Mouse (Mus musculus) midbrain, embryonic 15.5 days (tissue): ENCODE measurements at regions not wholly inside any gene's neighbourhood (a gene's known extent, or its start where the extent isn't known, plus 50 kb on each side); places are given as distances from the start of the nearest gene placed in this dataset.

Experiments used
- ATAC-seq: fragments of 200-750 bp; cut with Nextera tagmentation; replicated peaks from 2 replicates; pipeline ENCODE4 v1.8.0; 2017; ENCODE audit warnings: moderate TSS enrichment
- H3K27ac ChIP-seq: fragments of 300-500 bp; sonication (generic); 2 replicates; pipeline ENCODE4 v1.5.1; 2015; ENCODE audit warnings: mild to moderate bottlenecking, inconsistent platforms
- H3K27me3 ChIP-seq: fragments of 300-500 bp; sonication (generic); replicated peaks from 2 replicates; pipeline ENCODE4 v1.6.1; 2015; ENCODE audit warnings: inconsistent platforms
- H3K36me3 ChIP-seq: fragments of 300-500 bp; sonication (generic); replicated peaks from 2 replicates; pipeline ENCODE4 v1.6.1; 2015; ENCODE audit warnings: inconsistent platforms
- H3K4me1 ChIP-seq: fragments of 300-500 bp; sonication (generic); 2 replicates; pipeline ENCODE4 v1.6.1; 2015; ENCODE audit warnings: inconsistent platforms
- H3K4me2 ChIP-seq: fragments of 300-500 bp; sonication (generic); 2 replicates; pipeline ENCODE4 v1.6.1; 2015; ENCODE audit warnings: inconsistent platforms, mild to moderate bottlenecking, moderate library complexity
- H3K4me3 ChIP-seq: fragments of 300-500 bp; sonication (generic); 2 replicates; pipeline ENCODE4 v1.5.1; 2015; ENCODE audit warnings: mild to moderate bottlenecking, inconsistent platforms
- H3K9ac ChIP-seq: fragments of 300-500 bp; sonication (generic); 2 replicates; pipeline ENCODE4 v1.6.1; 2015; ENCODE audit warnings: mild to moderate bottlenecking, inconsistent platforms
- H3K9me3 ChIP-seq: fragments of 300-500 bp; sonication (generic); 2 replicates; pipeline ENCODE4 v1.6.1; 2016; ENCODE audit warnings: inconsistent platforms
- WGBS: fragments of 180-500 bp; shearing (Covaris S2); methylation state at CpG from one replicate; pipeline ENCODE4 v1.1.7; 2015; ENCODE audit warnings: mixed read lengths; 5-methylcytosine and 5-hydroxymethylcytosine counted together

- H3K27me3 ChIP-seq, result no peaks in the 10 kb centered on the region
- no peaks in the 10 kb centered on the region for H3K36me3 ChIP-seq
- no peak overlapping the region for H3K9ac ChIP-seq
- ATAC-seq, result no peak
- no peak overlapping the region for H3K4me2 ChIP-seq
- H3K4me1 ChIP-seq, result 0 out of 2 replicates have a peak, but pooled peaks cover 3% of the 10 kb centered on the region
- H3K4me3 ChIP-seq, result no peak overlapping the region
- no peaks in the 10 kb centered on the region for H3K9me3 ChIP-seq
- H3K27ac ChIP-seq, result no peak overlapping the region
- WGBS, result 62% methylated on average over 13 of the region's 13 CpGs
These were observed 417.4 kb upstream of the Kcnab2 start for GRCm38 (mm10) chr4:152895076-152895475.

- no peak overlapping the region for H3K9ac ChIP-seq
- H3K27ac ChIP-seq, result no peak overlapping the region
- H3K4me3 ChIP-seq, result no peak overlapping the region
- H3K9me3 ChIP-seq, result no peaks in the 10 kb centered on the region
- no peak overlapping the region for H3K4me2 ChIP-seq
- no peaks in the 10 kb centered on the region for H3K36me3 ChIP-seq
- WGBS, result 88% methylated on average over 3 of the region's 3 CpGs
- ATAC-seq, result no peak
- H3K27me3 ChIP-seq, result no peaks in the 10 kb centered on the region
- H3K4me1 ChIP-seq, result peaks cover 4% of the 10 kb centered on the region; the same call in 1 of the 2 replicates
These were observed 415.3 kb upstream of the Kcnab2 start for GRCm38 (mm10) chr4:152892997-152893396.

GRCm38 (mm10) chr4:152889211-152889610, 411.5 kb upstream of the Kcnab2 start:
- no peak for ATAC-seq
- H3K27me3 ChIP-seq, result no peaks in the 10 kb centered on the region
- H3K27ac ChIP-seq, result no peak overlapping the region
- no peak overlapping the region for H3K4me2 ChIP-seq
- no peak overlapping the region for H3K4me3 ChIP-seq
- WGBS, result 75% methylated on average over 5 of the region's 5 CpGs
- peaks cover 4% of the 10 kb centered on the region; the same call in 1 of the 2 replicates for H3K4me1 ChIP-seq
- H3K9ac ChIP-seq, result no peak overlapping the region
- H3K9me3 ChIP-seq, result no peaks in the 10 kb centered on the region
- H3K36me3 ChIP-seq, result no peaks in the 10 kb centered on the region

DNA sequence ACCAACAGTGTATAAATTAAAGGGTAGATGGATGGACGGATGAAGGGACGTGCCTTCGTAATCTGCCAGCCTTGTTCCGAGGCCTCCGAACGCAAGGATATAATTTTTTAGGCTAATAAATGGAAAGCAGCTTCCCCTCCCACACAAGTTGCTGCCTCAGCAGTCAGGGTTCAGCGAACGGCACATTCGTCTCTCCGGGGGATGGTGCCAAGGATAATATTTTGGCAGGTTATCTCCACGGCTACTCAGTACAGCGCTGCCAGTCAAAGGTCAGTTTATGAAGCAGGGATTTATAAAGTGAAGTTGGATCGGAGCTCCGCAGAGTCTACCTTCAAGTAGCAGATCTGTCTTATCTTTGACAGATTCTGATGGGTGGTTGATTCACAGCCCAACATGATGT, 410.6 kb upstream of the Kcnab2 start:
- Histone ChIP-seq H3K27ac (no peak overlapping the region), H3K27me3 (no peaks in the 10 kb centered on the region), H3K4me1 (peaks cover 4% of the 10 kb centered on the region; the same call in 1 of the 2 replicates), H3K9ac (no peak overlapping the region), H3K4me2 (no peak overlapping the region), H3K36me3 (no peaks in the 10 kb centered on the region), H3K4me3 (no peak overlapping the region), H3K9me3 (no peaks in the 10 kb centered on the region)
- 54% methylated on average over 14 of the region's 14 CpGs for whole genome bisulfite sequencing
- ATAC-seq, result no peak

GRCm38 (mm10) chr4:152886773-152887172, 409.1 kb upstream of the Kcnab2 start:
- Histone ChIP-seq H3K36me3 (no peaks in the 10 kb centered on the region), H3K4me1 (peaks cover 4% of the 10 kb centered on the region; the same call in 1 of the 2 replicates), H3K4me2 (no peak overlapping the region), H3K4me3 (no peak overlapping the region), H3K27ac (no peak overlapping the region), H3K9me3 (no peaks in the 10 kb centered on the region), H3K27me3 (no peaks in the 10 kb centered on the region), H3K9ac (no peak overlapping the region)
- ATAC-seq, result no peak
- 74% methylated on average over 9 of the region's 9 CpGs for WGBS

DNA sequence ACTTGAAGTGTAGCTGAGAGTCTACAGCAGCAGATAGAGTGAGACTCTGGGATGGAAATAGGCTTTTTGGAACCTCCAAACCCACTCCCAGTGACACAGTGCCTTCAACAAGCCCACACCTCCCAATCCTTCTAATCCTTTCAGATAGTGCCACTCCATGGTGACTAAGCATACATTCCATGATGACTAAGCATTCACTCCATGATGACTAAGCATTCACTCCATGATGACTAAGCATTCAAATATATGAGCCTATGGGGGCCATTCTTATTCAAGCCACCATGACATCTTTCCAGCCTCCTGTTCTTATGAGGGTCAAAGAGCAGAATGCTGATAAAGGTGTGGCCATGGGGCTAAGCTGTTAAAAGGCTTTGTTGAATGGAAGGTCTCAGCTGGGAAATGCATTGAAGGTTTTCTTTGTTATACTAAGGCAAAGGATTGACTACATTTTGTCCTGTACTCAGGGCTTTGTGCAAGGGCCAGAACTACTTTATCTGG, 403.8 kb upstream of the Kcnab2 start:
- ATAC-seq, result no peak

DNA sequence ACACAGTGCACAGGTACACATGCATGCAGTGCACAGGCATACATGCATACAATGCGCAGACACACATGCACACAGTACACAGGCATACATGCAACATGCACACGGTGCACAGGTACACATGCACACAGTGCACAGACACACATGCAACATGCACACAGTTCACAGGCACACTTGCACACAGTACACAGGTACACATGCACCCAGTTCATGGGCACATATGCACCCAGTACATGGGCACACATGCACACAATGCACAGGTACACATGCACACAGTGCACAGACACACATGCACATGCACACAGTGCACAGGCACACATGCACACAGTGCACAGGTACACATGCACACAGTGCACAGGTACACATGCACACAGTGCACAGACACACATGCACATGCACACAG, 402.7 kb upstream of the Kcnab2 start:
- H3K27me3 ChIP-seq, result no peaks in the 10 kb centered on the region
- no peak overlapping the region for H3K27ac ChIP-seq
- H3K4me3 ChIP-seq, result no peak overlapping the region
- H3K9ac ChIP-seq, result no peak overlapping the region
- H3K4me2 ChIP-seq, result no peak overlapping the region
- no peaks in the 10 kb centered on the region for H3K9me3 ChIP-seq
- H3K36me3 ChIP-seq, result no peaks in the 10 kb centered on the region
- 100% methylated on average over 2 of the region's 2 CpGs for WGBS
- H3K4me1 ChIP-seq, result no peaks in the 10 kb centered on the region; the same call in 1 of the 2 replicates
- no peak for ATAC-seq

More for the DNA sequence above, 403.8 kb upstream of the Kcnab2 start:
- Histone ChIP-seq H3K9ac (no peak overlapping the region), H3K4me3 (no peak overlapping the region), H3K27me3 (no peaks in the 10 kb centered on the region), H3K36me3 (no peaks in the 10 kb centered on the region), H3K4me2 (no peak overlapping the region), H3K9me3 (no peaks in the 10 kb centered on the region), H3K27ac (no peak overlapping the region), H3K4me1 (no peaks in the 10 kb centered on the region; the same call in 1 of the 2 replicates)

- H3K27ac ChIP-seq, result no peak overlapping the region
- no peak overlapping the region for H3K4me3 ChIP-seq
- H3K4me2 ChIP-seq, result no peak overlapping the region
- no peak for ATAC-seq
- no peaks in the 10 kb centered on the region for H3K27me3 ChIP-seq
- no peaks in the 10 kb centered on the region; the same call in 1 of the 2 replicates for H3K4me1 ChIP-seq
- 52% methylated on average over 14 of the region's 14 CpGs for WGBS
- no peak overlapping the region for H3K9ac ChIP-seq
- no peaks in the 10 kb centered on the region for H3K36me3 ChIP-seq
- no peaks in the 10 kb centered on the region for H3K9me3 ChIP-seq
These were observed 401.3 kb upstream of the Kcnab2 start for GRCm38 (mm10) chr4:152878941-152879340.

DNA sequence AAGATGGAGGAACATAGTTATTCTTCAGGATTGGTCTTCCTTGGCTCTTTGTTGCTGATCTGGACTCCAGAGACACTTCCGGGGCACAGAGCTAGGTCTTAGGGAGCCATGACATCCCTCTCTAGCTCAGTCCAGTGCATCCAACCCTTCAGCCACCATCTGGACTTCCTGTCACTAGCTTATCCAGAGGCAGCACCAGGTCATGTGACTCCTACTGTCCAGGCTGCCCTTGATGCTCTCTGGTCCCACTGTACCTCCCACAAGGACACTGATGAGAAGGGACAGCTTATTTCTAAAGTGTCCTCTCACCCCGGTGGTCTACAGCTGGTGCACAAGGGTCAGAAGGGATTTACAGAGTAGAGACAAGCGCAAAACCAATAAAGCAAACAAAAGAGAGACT, 400.7 kb upstream of the Kcnab2 start:
- Histone ChIP-seq H3K4me2 (no peak overlapping the region), H3K27me3 (no peaks in the 10 kb centered on the region), H3K27ac (no peak overlapping the region), H3K36me3 (no peaks in the 10 kb centered on the region), H3K9me3 (no peaks in the 10 kb centered on the region), H3K4me3 (no peak overlapping the region), H3K4me1 (no peaks in the 10 kb centered on the region; the same call in 1 of the 2 replicates), H3K9ac (no peak overlapping the region)
- 58% methylated on average over 3 of the region's 3 CpGs for WGBS
- ATAC-seq, result no peak

GRCm38 (mm10) chr4:152870046-152870445, 392.4 kb upstream of the Kcnab2 start:
- H3K4me3 ChIP-seq, result no peak overlapping the region
- H3K36me3 ChIP-seq, result no peaks in the 10 kb centered on the region
- H3K27ac ChIP-seq, result no peak overlapping the region
- no peak for ATAC-seq
- H3K4me1 ChIP-seq, result no peaks in the 10 kb centered on the region
- H3K4me2 ChIP-seq, result no peak overlapping the region
- no peaks in the 10 kb centered on the region for H3K9me3 ChIP-seq
- 79% methylated on average over 5 of the region's 5 CpGs for WGBS
- H3K9ac ChIP-seq, result no peak overlapping the region
- H3K27me3 ChIP-seq, result no peaks in the 10 kb centered on the region

DNA sequence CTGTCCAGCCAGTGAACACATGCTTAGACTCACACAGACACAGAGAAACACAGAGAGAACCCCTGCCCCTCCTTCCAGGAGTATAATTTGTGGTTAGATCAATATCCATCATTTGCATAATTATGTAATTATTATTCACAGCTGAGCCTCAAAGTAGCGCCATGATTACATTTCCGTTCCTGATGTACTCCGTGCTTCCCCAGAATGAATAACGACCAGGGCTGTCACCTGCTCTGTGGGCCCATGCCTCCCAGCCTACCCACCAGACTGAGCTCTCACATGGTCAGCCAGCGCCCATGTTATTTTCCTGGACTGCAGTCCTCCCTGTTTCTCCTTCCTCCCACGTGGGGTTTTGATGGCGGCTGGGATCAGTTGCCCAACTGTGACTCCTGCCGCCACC, 388.2 kb upstream of the Kcnab2 start:
- no peak for ATAC-seq
- Histone ChIP-seq H3K4me2 (no peak overlapping the region), H3K4me1 (peaks cover 7% of the 10 kb centered on the region), H3K9ac (no peak overlapping the region), H3K27me3 (0 out of 2 replicates have a peak, but pooled peaks cover 3% of the 10 kb centered on the region), H3K36me3 (no peaks in the 10 kb centered on the region), H3K9me3 (no peaks in the 10 kb centered on the region), H3K27ac (no peak overlapping the region), H3K4me3 (no peak overlapping the region)
- 74% methylated on average over 8 of the region's 8 CpGs for WGBS

DNA sequence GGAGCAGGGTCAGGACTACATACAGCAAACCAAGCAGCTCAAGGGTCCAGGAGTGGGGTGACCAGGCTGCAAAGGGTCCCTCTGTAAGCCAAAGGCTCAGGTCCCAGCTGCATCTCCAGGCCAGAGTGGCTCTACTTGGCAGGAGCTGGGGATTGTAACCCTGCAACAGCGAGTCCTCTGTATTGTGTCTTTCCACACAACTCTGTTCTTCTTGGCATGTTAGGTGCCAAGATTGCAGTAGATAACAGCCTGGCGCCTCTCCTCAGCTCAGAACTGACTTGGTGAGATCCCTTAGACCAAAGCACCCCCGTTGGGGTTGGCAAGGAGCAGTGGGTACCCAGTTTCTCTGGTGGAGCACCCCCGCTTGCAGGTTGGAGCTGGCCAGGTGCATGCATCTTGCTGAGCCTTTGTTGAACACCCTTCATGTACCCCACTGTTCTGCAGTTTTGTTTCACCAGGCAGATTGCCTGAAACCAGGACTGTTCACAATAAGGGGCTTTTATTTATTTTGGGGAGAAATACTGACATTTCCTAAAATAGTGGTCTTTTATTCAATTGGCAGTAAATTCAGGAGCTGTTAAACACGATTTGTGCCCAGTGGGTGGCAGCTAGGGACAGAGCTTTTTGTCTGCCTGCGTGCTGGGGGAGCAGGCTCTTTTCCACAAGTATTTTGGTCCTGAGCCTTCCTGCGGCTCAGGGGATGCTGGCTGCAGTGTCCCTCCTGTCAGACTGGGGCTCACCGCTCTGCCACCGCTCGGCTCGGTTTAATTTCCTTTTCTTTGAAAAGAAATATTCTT, 385.3 kb upstream of the Kcnab2 start:
- H3K9me3 ChIP-seq, result no peaks in the 10 kb centered on the region
- WGBS, result 35% methylated on average over 11 of the region's 11 CpGs
- H3K27me3 ChIP-seq, result 0 out of 2 replicates have a peak, but pooled peaks cover 3% of the 10 kb centered on the region
- no peak overlapping the region for H3K4me3 ChIP-seq
- no peaks in the 10 kb centered on the region for H3K36me3 ChIP-seq
- H3K27ac ChIP-seq, result 0 out of 2 replicates have a peak overlapping the region, but pooled peaks have one; percentile 17
- no peak overlapping the region for H3K4me2 ChIP-seq
- no peak overlapping the region for H3K9ac ChIP-seq
- no peak for ATAC-seq
- peaks cover 7% of the 10 kb centered on the region for H3K4me1 ChIP-seq

GRCm38 (mm10) chr4:152859161-152859560, 381.5 kb upstream of the Kcnab2 start:
- Histone ChIP-seq H3K9ac (no peak overlapping the region), H3K36me3 (no peaks in the 10 kb centered on the region), H3K4me2 (no peak overlapping the region), H3K4me1 (peaks cover 7% of the 10 kb centered on the region), H3K4me3 (no peak overlapping the region), H3K27ac (no peak overlapping the region), H3K9me3 (no peaks in the 10 kb centered on the region), H3K27me3 (no peaks in the 10 kb centered on the region)
- ATAC-seq, result no peak
- 75% methylated on average over 9 of the region's 9 CpGs for WGBS
